Comparison of ENCODE assay signal across 8 mouse cellular contexts in genomic region chr8:85026670-85027515, GRCm38 (mm10). TPM values are rescaled to one million over a fixed set of nuclear protein-coding genes. Genes with fewer than 3 reads are reported as not detected.
DNase-seq lines count a peak whose midpoint lies in the region; ATAC-seq and TF ChIP-seq lines count a peak whose summit lies in the region.

Trir (plus strand) TSS chr8:85026823.

- TF ChIP-seq CTCF in G1E (IDR thresholded peaks at IDR 0.05; ENCODE audit: low read depth, low read length): no peak
- no peak for TF ChIP-seq CTCF in forebrain, postnatal 0 days (IDR thresholded peaks at IDR 0.05; ENCODE audit: low read depth)

- peak within 1 kb of the TSS; percentile 92 for H3K27ac ChIP-seq in forebrain, postnatal 0 days (ENCODE audit: low read depth, low read length)
- peak within 1 kb of the TSS; percentile 91 for H3K27ac ChIP-seq in lung, embryonic 15.5 days

- peak; percentile 70 for ATAC-seq in G1E (ENCODE audit: extremely low read depth, insufficient number of reproducible peaks, low FRiP score, poor library complexity, severe bottlenecking)
- peak; percentile 75 for ATAC-seq in forebrain, postnatal 0 days
- peak; percentile 85 for ATAC-seq in lung, embryonic 15.5 days (ENCODE audit: borderline replicate concordance, extremely low read depth, low FRiP score, low TSS enrichment)

- H3K4me1 ChIP-seq in G1E (ENCODE audit: insufficient read depth, low read depth, low read length): peaks cover 70% of the 10 kb centered on the region
- peaks cover 31% of the 10 kb centered on the region for H3K4me1 ChIP-seq in forebrain, postnatal 0 days (ENCODE audit: insufficient read depth)
- H3K4me1 ChIP-seq in lung, embryonic 15.5 days: peaks cover 37% of the 10 kb centered on the region

- no peaks in the 10 kb centered on the region for H3K9me3 ChIP-seq in G1E (replicated peaks)
- H3K9me3 ChIP-seq in forebrain, postnatal 0 days (ENCODE audit: low read length): no peaks in the 10 kb centered on the region
- H3K9me3 ChIP-seq in lung, embryonic 15.5 days: no peaks in the 10 kb centered on the region

- peak; percentile 87 for DNase-seq in G1E (ENCODE audit: low spot score)
- DNase-seq in cerebellum, adult 18-20 months: peak; percentile 98
- DNase-seq in forebrain, postnatal 0 days: peak; percentile 96
- DNase-seq in heart, postnatal 4 days: peak; percentile 98
- peak; percentile 94 to 96 for DNase-seq in layer of hippocampus, adult 8-10 months (ENCODE audit: low spot score in 2 of 2)
- DNase-seq in ovary, adult 18-20 months (ENCODE audit: low spot score): peak; percentile 94
- DNase-seq in thymus, postnatal 0 days (ENCODE audit: low spot score): peak; percentile 94

- no peaks in the 10 kb centered on the region for H3K27me3 ChIP-seq in G1E (ENCODE audit: insufficient read depth, low read length)
- H3K27me3 ChIP-seq in forebrain, postnatal 0 days (ENCODE audit: insufficient read depth, low read length): no peaks in the 10 kb centered on the region
- no peaks in the 10 kb centered on the region for H3K27me3 ChIP-seq in lung, embryonic 15.5 days

- peak within 1 kb of the TSS; percentile 81 for H3K4me2 ChIP-seq in forebrain, postnatal 0 days (ENCODE audit: low read depth)
- peak within 1 kb of the TSS; percentile 90 for H3K4me2 ChIP-seq in lung, embryonic 15.5 days

- peak within 1 kb of the TSS; percentile 95 for H3K4me3 ChIP-seq in G1E (ENCODE audit: low read depth, low read length)
- peak within 1 kb of the TSS; percentile 87 for H3K4me3 ChIP-seq in forebrain, postnatal 0 days (ENCODE audit: low read depth, low read length)
- H3K4me3 ChIP-seq in lung, embryonic 15.5 days: peak within 1 kb of the TSS; percentile 95

- peak within 1 kb of the TSS; percentile 97 for H3K9ac ChIP-seq in forebrain, postnatal 0 days
- peak within 1 kb of the TSS; percentile 99 for H3K9ac ChIP-seq in lung, embryonic 15.5 days

- peaks cover 59% of the 10 kb centered on the region for H3K36me3 ChIP-seq in G1E (replicated peaks)
- H3K36me3 ChIP-seq in forebrain, postnatal 0 days (ENCODE audit: insufficient read depth): peaks cover 32% of the 10 kb centered on the region
- H3K36me3 ChIP-seq in lung, embryonic 15.5 days: peaks cover 46% of the 10 kb centered on the region

- WGBS in forebrain, postnatal 0 days: 1% methylated on average over 69 of the region's 75 CpGs
- WGBS in lung, embryonic 15.5 days: under 1% methylated on average over 71 of the region's 75 CpGs

RNA-seq across cellular contexts. Expression of gene Trir, which starts in this region (rescaled TPM):
- total RNA-seq in G1E (2014; fragmentation: Nextera tagmentation) (61.3 and 64.2 TPM in 2 replicates), G1E (2017) (151 and 196 TPM in 2 replicates)
- polyA plus RNA-seq in G1E (2012): 263 and 317 TPM in 2 replicates
- total RNA-seq in forebrain, postnatal 0 days (2014; rRNA removed): 338 and 447 TPM in 2 replicates
- 161 and 178 TPM in 2 replicates for polyA plus RNA-seq in forebrain, postnatal 0 days (2015; fragmentation: Nextera tagmentation; extraction: Ambion mirVana)
- 100 to 1,000 TPM; 132 to 133 TPM for total RNA-seq in heart, postnatal 4 days (2021)
- 100 to 1,000 TPM; 105 to 121 (median 116) TPM for total RNA-seq in layer of hippocampus, adult 8-10 months (2022)
- 107 and 118 TPM in 2 replicates for polyA plus RNA-seq in lung, embryonic 15.5 days (2015; fragmentation: Nextera tagmentation; extraction: Ambion mirVana)
- 172 and 191 TPM in 2 replicates for polyA plus RNA-seq in thymus, postnatal 0 days (2015; fragmentation: Nextera tagmentation; extraction: Ambion mirVana)

Comparison
In these comparisons a context has a peak if more than half of its experiments do, and no peak if none do; other contexts are left out.
1. Peak in every context shown above with its lines: DNase-seq, ATAC-seq, H3K4me3 ChIP-seq and H3K27ac ChIP-seq.